11 mouse cellular contexts compared by ENCODE assay signal in genomic region chr2:68381205-68381604, GRCm38 (mm10).
DNase-seq lines count a peak whose midpoint lies in the region; ATAC-seq and TF ChIP-seq lines count a peak whose summit lies in the region.
"Had no signal": no experiment of that assay in that cellular context is flagged by ENCODE, and none has a peak within 500 bp of the region (broad histone marks: within the 10 kb centered on the region; RNA-seq: fewer than 3 reads in every experiment).

No protein-coding gene starts in this region.

- TF ChIP-seq CTCF in midbrain, postnatal 0 days (IDR thresholded peaks at IDR 0.05): no peak

- no peaks in the 10 kb centered on the region for H3K27me3 ChIP-seq in heart, embryonic 16.5 days (ENCODE audit: control insufficient read depth, insufficient read depth, low read length)
- no peaks in the 10 kb centered on the region for H3K27me3 ChIP-seq in midbrain, embryonic 14.5 days (ENCODE audit: control insufficient read depth, insufficient read depth, low read length)
- no peaks in the 10 kb centered on the region for H3K27me3 ChIP-seq in midbrain, postnatal 0 days (ENCODE audit: insufficient read depth, low read length)
- H3K27me3 ChIP-seq: forebrain, embryonic 12.5 days had no signal

- no peak overlapping the region for H3K4me2 ChIP-seq in heart, embryonic 16.5 days (ENCODE audit: low read depth, low read length)
- no peak overlapping the region for H3K4me2 ChIP-seq in midbrain, embryonic 14.5 days (ENCODE audit: low read length)
- H3K4me2 ChIP-seq in midbrain, postnatal 0 days (ENCODE audit: low read depth, low read length, poor library complexity, severe bottlenecking): no peak overlapping the region
- H3K4me2 ChIP-seq: forebrain, embryonic 12.5 days; heart, embryonic 11.5 days; liver, embryonic 11.5 days had no signal

- no peaks in the 10 kb centered on the region for H3K9me3 ChIP-seq in heart, embryonic 16.5 days (replicated peaks; ENCODE audit: control insufficient read depth, low read length)
- H3K9me3 ChIP-seq in midbrain, embryonic 14.5 days (ENCODE audit: control insufficient read depth, low read length): no peaks in the 10 kb centered on the region
- H3K9me3 ChIP-seq in midbrain, postnatal 0 days (ENCODE audit: low read length): no peaks in the 10 kb centered on the region
- H3K9me3 ChIP-seq: forebrain, embryonic 12.5 days had no signal

- no peak for ATAC-seq in heart, embryonic 16.5 days (replicated peaks; ENCODE audit: extremely low read depth, insufficient read depth, low FRiP score)
- ATAC-seq in midbrain, embryonic 14.5 days (ENCODE audit: low FRiP score, low TSS enrichment): no peak
- ATAC-seq in midbrain, postnatal 0 days (ENCODE audit: low FRiP score): no peak
- ATAC-seq in inflammation-experienced regulatory T-cells, adult 6 months: peak; percentile 5

- H3K27ac ChIP-seq in heart, embryonic 16.5 days (ENCODE audit: low read length): peak overlapping the region; percentile 46; the same call in 1 of the 2 replicates
- no peak overlapping the region for H3K27ac ChIP-seq in midbrain, embryonic 14.5 days (replicated peaks; ENCODE audit: low read depth, low read length)
- no peak overlapping the region for H3K27ac ChIP-seq in midbrain, postnatal 0 days (ENCODE audit: low read depth, low read length)
- H3K27ac ChIP-seq: forebrain, embryonic 12.5 days had no signal

- H3K9ac ChIP-seq in heart, embryonic 16.5 days (ENCODE audit: low read length): no peak overlapping the region
- no peak overlapping the region for H3K9ac ChIP-seq in midbrain, embryonic 14.5 days (replicated peaks; ENCODE audit: low read length)
- no peak overlapping the region for H3K9ac ChIP-seq in midbrain, postnatal 0 days (replicated peaks; ENCODE audit: low read length, poor library complexity, severe bottlenecking)
- H3K9ac ChIP-seq: forebrain, embryonic 12.5 days had no signal

- no peaks in the 10 kb centered on the region for H3K36me3 ChIP-seq in heart, embryonic 16.5 days (ENCODE audit: control insufficient read depth, insufficient read depth)
- no peaks in the 10 kb centered on the region for H3K36me3 ChIP-seq in midbrain, embryonic 14.5 days (ENCODE audit: control insufficient read depth, insufficient read depth, low read length)
- H3K36me3 ChIP-seq in midbrain, postnatal 0 days (ENCODE audit: insufficient read depth, low read length): no peaks in the 10 kb centered on the region; the same call in 1 of the 2 replicates
- H3K36me3 ChIP-seq: forebrain, embryonic 12.5 days had no signal

- peaks cover 71% of the 10 kb centered on the region for H3K4me1 ChIP-seq in heart, embryonic 16.5 days (ENCODE audit: control insufficient read depth, insufficient read depth, low read length)
- H3K4me1 ChIP-seq in midbrain, embryonic 14.5 days (ENCODE audit: control insufficient read depth, insufficient read depth, low read length): peaks cover 12% of the 10 kb centered on the region
- no peaks in the 10 kb centered on the region for H3K4me1 ChIP-seq in midbrain, postnatal 0 days (ENCODE audit: insufficient read depth, low read length)

- WGBS in heart, embryonic 16.5 days: 55% methylated on average over 6 of the region's 6 CpGs
- WGBS in midbrain, embryonic 14.5 days: 43% methylated on average over 6 of the region's 6 CpGs
- WGBS in midbrain, postnatal 0 days: 49% methylated on average over 6 of the region's 6 CpGs

- DNase-seq in heart, adult 8-10 months (ENCODE audit: low spot score): no peak
- DNase-seq in midbrain, embryonic 14.5 days: peak; percentile 20
- no peak for DNase-seq in midbrain, postnatal 0 days (ENCODE audit: low spot score)
- peak; percentile 65 for DNase-seq in thymus, postnatal 14 days
- DNase-seq in left cerebral cortex, postnatal 10 days (ENCODE audit: extremely low spot score in 1 of 2, low spot score in 2 of 2): no peak

- intact Hi-C loops in left cerebral cortex, postnatal 10 days (cut with DNase I): no loop called here

- H3K4me3 ChIP-seq in heart, embryonic 16.5 days (ENCODE audit: low read length): no peak overlapping the region
- H3K4me3 ChIP-seq in midbrain, embryonic 14.5 days (replicated peaks; ENCODE audit: low read depth, low read length): no peak overlapping the region
- H3K4me3 ChIP-seq in midbrain, postnatal 0 days (ENCODE audit: low read depth, low read length): no peak overlapping the region
- H3K4me3 ChIP-seq: forebrain, embryonic 12.5 days; myocyte had no signal

Comparison
In these comparisons a context has a peak if more than half of its experiments do, and no peak if none do; other contexts are left out.
1. DNase-seq: peak in midbrain, embryonic 14.5 days (single experiment) and thymus, postnatal 14 days (single experiment); none in heart, adult 8-10 months (single experiment), midbrain, postnatal 0 days (single experiment) and left cerebral cortex, postnatal 10 days (0 of 2).